Mouse (Mus musculus): ENCODE data around the gene 4933421I07Rik.

4933421I07Rik gene

DNA sequence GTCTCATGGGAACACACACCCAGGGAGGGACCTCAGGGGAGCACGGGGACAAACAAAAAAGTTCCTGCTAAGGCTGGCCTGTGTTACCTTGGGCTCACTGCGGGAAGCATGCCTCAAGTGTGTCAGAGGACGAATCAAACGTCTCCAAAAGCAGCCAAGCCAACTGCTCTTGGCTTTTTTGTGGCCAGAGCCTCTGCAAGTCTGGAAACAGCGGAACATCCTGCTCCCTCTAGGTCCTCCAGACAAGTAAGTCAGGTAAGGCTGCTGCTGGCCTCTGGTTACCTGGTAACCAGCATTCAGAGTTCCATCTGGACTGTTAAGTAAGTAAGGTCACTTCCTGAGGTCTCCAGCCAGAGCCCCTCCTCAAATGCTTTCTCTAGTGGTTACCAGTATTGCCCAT is at the start of gene 4933421I07Rik:
Gene 4933421I07Rik, minus strand, starts transcription at position 271 of the 400 bp plus-strand sequence.
- no peak for DNase-seq (ENCODE audit: low spot score)

DNA sequence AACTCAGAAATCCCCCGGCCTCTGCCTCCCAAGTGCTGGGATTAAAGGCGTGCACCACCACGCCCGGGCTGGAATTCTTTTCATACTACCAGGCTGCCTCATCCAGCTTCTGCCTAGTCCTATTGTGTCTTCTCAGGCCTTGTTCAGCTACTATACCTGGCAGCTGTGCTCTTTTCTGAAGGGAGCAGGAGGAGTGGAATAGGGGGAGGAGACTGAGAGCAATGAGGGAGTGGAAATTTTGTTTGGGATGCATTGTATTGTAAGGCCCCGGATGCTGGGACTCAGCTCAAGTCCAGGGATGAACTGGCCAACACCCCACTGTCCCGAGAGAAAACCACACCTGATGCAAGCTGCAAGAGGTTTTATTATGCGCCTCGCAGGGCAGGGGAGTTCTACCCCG is 49.4 kb upstream of the 4933421I07Rik start:
- no peak for DNase-seq (ENCODE audit: low spot score)

DNA sequence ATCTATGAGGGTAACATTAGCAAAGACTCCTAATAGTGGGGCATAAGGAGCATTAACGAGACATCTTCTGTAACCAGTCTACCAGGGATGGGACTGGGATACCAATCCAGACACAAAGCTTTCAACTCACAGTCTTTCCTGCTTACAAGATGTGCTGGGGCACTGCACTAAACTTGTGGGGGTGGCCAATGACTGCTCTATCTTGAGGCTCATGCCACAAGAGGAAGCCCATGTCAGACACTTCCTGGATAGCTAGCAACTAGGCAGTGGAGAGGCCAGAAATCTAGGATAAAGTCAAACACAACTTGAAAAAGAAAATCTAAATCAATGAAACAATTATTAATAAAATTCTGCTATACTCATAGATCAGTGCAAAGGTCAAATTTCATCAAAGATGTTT is 48.3 kb upstream of the 4933421I07Rik start:
- no peak for DNase-seq (ENCODE audit: low spot score)

DNA sequence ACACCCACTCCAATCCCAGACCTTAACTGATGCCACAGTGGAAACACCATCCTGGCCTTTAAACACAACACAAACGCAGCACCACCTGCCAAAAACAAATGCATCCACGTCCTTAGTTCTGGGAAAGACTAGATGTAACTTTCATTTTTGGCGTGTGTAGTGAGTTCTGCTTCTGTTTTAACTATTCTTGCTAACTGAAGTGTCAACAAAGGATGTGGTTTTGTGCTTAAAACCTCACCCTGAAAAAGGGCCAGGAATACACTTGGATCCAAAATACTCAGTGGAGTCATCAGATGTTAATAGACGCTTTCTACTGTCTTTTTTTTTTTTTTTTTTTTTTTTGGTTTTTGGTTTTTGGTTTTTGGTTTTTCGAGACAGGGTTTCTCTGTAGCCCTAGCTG is 42.9 kb upstream of the 4933421I07Rik start:
- DNase-seq (ENCODE audit: low spot score), result no peak

DNA sequence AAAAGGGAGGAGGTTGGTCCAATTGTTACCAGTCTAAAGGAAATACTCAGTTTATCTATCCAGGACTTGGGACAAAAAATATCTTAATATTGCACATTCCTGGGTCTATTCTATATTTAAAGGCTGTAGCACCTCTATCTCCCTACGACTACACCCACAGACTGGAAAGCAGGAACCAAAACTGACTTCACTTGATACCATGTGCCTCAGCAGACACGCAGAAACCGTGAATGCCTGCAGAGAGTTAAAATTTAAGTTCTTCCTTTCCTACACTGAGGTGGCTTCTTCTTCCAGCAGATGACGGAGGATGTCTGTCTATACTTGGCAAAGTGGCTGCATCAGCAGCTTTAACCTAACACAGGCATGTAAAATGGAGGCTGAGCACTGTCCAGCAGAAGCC is 42.4 kb upstream of the 4933421I07Rik start:
- DNase-seq (ENCODE audit: low spot score), result no peak

DNA sequence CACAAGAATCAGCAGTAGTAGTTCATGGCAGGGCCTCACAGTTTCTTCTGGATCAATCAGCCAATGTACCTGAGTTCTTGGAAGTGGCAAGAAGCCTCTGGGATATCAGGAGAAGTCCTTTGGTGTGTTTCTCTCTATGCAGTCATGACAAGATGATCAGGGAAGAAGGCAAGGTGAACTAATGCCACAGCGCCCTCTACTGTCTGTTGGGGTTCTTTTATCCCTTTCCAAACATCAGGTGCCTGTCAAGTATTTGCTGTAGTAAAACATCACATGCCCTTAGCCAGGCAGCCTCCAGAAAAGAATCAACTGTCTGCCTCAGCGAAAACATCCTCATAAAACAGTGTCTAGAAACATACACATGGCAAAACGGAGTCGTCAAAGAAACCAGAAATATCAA is 6.7 kb upstream of the 4933421I07Rik start:
- DNase-seq (ENCODE audit: low spot score), result no peak

DNA sequence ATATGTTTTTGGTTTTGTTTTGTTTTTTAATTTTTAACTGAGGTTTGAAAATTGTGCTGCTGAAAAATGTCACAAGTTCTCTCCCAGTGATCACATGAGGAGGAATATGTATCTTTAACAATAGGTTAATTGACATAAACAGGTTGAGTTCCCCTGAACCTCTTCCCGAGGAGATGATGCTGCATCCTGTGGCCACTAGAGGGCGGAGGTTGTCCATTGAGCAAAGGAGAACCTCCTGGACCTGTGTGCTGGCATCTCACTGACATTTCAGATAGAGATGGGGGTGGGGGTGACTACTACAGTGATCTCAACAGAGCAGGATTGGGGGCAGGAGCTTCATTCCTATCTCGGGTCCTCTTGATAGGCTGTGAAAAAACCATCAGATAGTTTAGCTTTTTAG is 2.7 kb upstream of the 4933421I07Rik start:
- no peak for DNase-seq (ENCODE audit: low spot score)

DNA sequence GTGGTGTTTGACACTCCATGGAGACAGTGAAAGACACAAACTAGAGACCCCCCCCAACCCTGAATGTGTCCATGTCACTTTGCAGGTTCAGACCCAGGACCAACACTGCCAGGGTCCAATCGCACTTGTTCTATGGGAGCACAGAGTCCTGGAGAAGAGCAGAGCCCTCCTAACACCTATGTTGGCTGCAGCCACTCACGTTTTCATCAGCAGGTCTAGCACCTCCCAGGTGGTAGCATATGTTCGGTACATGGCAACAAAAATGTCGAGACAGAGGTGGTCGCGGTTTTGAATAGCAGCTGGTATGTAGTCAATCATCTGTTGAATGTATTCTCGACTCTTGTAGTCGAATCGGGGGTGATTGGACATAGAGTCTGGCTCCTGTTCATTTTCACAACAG is 568 bp downstream of the 4933421I07Rik start:
- no peak for DNase-seq (ENCODE audit: low spot score)
